Mouse (Mus musculus) neural tube, embryonic 11.5 days (tissue): Measurements from ENCODE around the gene Spata21. TPM values are rescaled to one million over a fixed set of nuclear protein-coding genes. Genes with fewer than 3 reads are reported as not detected.
A peak's percentile ranks its signal among the peaks of the same experiment; 100 is the strongest.
"Not testable (repeated sequence)": the region's sequence is repeated elsewhere in the genome, so short reads cannot be mapped to it uniquely, and the experiment has no call there.

Source experiments
- ATAC-seq: fragments of 200-750 bp; cut with Nextera tagmentation; 2 replicates; pipeline ENCODE4 v1.8.0; 2017; ENCODE audit warnings: moderate number of reproducible peaks, mild to moderate bottlenecking, moderate TSS enrichment, moderate library complexity; ENCODE audit not compliant: insufficient read depth, low FRiP score, low TSS enrichment
- DNase-seq: peaks from one replicate; pipeline ENCODE4 v3.0.0-alpha.2; 2015; ENCODE audit warnings: low spot score
- H3K27ac ChIP-seq: fragments of 300-500 bp; sonication (generic); 2 replicates; pipeline ENCODE4 v1.5.1; 2014; ENCODE audit warnings: low read depth, mild to moderate bottlenecking, low read length
- H3K27me3 ChIP-seq: fragments of 300-500 bp; sonication (generic); 2 replicates; pipeline ENCODE4 v1.6.1; 2014; ENCODE audit warnings: mild to moderate bottlenecking, low read length, mixed read lengths; ENCODE audit not compliant: control insufficient read depth, insufficient read depth
- H3K36me3 ChIP-seq: fragments of 300-500 bp; sonication (generic); 2 replicates; pipeline ENCODE4 v1.6.1; 2014; ENCODE audit warnings: mild to moderate bottlenecking, low read length, moderate library complexity, mixed read lengths; ENCODE audit not compliant: control insufficient read depth, insufficient read depth
- H3K4me1 ChIP-seq: fragments of 300-500 bp; sonication (generic); 2 replicates; pipeline ENCODE4 v1.6.1; 2014; ENCODE audit warnings: low read length, mixed read lengths; ENCODE audit not compliant: control insufficient read depth, insufficient read depth
- H3K4me2 ChIP-seq: fragments of 300-500 bp; sonication (generic); 2 replicates; pipeline ENCODE4 v1.6.1; 2014; ENCODE audit warnings: low read depth, mild to moderate bottlenecking, moderate library complexity
- H3K4me3 ChIP-seq: fragments of 300-500 bp; sonication (generic); 2 replicates; pipeline ENCODE4 v1.5.1; 2014; ENCODE audit warnings: low read depth, low read length
- H3K9ac ChIP-seq: fragments of 300-500 bp; sonication (generic); 2 replicates; pipeline ENCODE4 v1.6.1; 2014; ENCODE audit warnings: mild to moderate bottlenecking, low read length
- H3K9me3 ChIP-seq: fragments of 300-500 bp; sonication (generic); 2 replicates; pipeline ENCODE4 v1.6.1; 2016; ENCODE audit warnings: low read length; ENCODE audit not compliant: control insufficient read depth
- WGBS: fragments of 180-500 bp; shearing (Covaris S2); extraction: QIAGEN DNeasy Blood & Tissue Kit; methylation state at CpG from one replicate; pipeline ENCODE4 v1.1.7; 2014; 5-methylcytosine and 5-hydroxymethylcytosine counted together
- polyA plus RNA-seq: library from polyadenylated mRNA; unstranded; fragments of >200 nt; fragmentation: Nextera tagmentation; extraction: Ambion mirVana; gene quantifications from 2 replicates; pipeline ENCODE4 v1.2.1, GENCODE M21; 2014

Gene Spata21
- polyA plus RNA-seq, 1 experiment from 2014 or later: not detected

GRCm38 (mm10) chr4:141139116-141139970 is 51.2 kb downstream of the Spata21 start, which contains the start of gene Szrd1:
Gene Szrd1, minus strand, starts transcription at chr4:141139775.
- Histone ChIP-seq H3K27me3 (no peaks in the 10 kb centered on the region), H3K9ac (peak within 1 kb of the TSS; percentile 75), H3K4me2 (peak within 1 kb of the TSS; percentile 89), H3K4me3 (peak within 1 kb of the TSS; percentile 92), H3K36me3 (no peaks in the 10 kb centered on the region), H3K27ac (peak within 1 kb of the TSS; percentile 84), H3K4me1 (peaks cover 29% of the 10 kb centered on the region), H3K9me3 (no peaks in the 10 kb centered on the region)
- peak; percentile 100 for DNase-seq
- peak; percentile 94 for ATAC-seq
- WGBS: under 1% methylated on average over 63 of the region's 63 CpGs

DNA sequence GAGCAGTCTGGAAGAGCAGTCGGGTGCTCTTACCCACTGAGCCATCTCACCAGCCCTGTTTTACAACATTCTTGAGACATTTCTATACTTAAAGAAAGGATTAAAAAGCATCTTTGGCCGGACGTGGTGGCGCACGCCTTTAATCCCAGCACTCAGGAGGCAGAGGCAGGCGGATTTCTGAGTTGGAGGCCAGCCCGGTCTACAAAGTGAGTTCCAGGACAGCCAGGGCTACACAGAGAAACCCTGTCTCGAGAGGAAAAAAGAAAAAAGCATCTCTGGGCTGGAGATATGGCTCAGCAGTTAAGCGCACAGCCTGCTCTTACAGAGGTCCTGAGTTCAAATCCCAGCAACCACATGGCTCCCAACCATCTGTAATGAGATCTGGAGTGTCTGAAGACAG is 52.2 kb downstream of the Spata21 start:
- not testable (repeated sequence) for H3K9ac ChIP-seq, H3K36me3 ChIP-seq, H3K27ac ChIP-seq, DNase-seq, ATAC-seq, H3K4me2 ChIP-seq, H3K4me3 ChIP-seq, H3K9me3 ChIP-seq, H3K27me3 ChIP-seq
- H3K4me1 ChIP-seq: peaks cover 19% of the 10 kb centered on the region
- 91% methylated on average over 9 of the region's 9 CpGs for WGBS

DNA sequence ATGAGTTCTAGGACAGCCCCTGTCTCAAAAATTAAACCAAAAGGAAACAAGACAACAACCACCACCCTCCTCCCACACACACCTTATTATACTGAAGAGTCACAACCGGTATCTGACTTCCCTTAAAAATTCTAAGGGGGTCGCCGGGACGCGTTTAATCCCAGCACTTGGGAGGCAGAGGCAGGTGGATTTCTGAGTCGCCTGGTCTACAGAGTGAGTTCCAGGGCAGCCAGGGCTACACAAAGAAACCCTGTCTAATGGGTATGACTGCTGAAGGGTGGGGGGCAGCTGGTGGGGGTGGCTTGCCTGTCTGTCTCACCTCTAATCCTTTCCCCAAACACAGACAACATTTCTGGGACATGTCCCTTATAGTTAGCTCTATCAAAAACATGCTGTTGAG is 52.8 kb downstream of the Spata21 start:
- H3K4me1 ChIP-seq: peaks cover 18% of the 10 kb centered on the region
- WGBS: 92% methylated on average over 6 of the region's 6 CpGs
- H3K9me3 ChIP-seq: no peaks in the 10 kb centered on the region
- H3K4me2 ChIP-seq: no peak overlapping the region
- no peak overlapping the region for H3K27ac ChIP-seq
- H3K4me3 ChIP-seq: no peak overlapping the region
- H3K36me3 ChIP-seq: no peaks in the 10 kb centered on the region
- DNase-seq (no peak), ATAC-seq (no peak)
- no peak overlapping the region for H3K9ac ChIP-seq
- H3K27me3 ChIP-seq: no peaks in the 10 kb centered on the region

GRCm38 (mm10) chr4:141142285-141142811 is 54.2 kb downstream of the Spata21 start:
- Histone ChIP-seq H3K4me1 (peaks cover 11% of the 10 kb centered on the region; the same call in 1 of the 2 replicates), H3K36me3 (no peaks in the 10 kb centered on the region), H3K27me3 (no peaks in the 10 kb centered on the region), H3K9me3 (no peaks in the 10 kb centered on the region), H3K4me3 (no peak overlapping the region), H3K27ac (no peak overlapping the region), H3K9ac (no peak overlapping the region), H3K4me2 (no peak overlapping the region)
- 31% methylated on average over 9 of the region's 9 CpGs for WGBS
- DNase-seq: peak; percentile 61
- ATAC-seq: no peak

DNA sequence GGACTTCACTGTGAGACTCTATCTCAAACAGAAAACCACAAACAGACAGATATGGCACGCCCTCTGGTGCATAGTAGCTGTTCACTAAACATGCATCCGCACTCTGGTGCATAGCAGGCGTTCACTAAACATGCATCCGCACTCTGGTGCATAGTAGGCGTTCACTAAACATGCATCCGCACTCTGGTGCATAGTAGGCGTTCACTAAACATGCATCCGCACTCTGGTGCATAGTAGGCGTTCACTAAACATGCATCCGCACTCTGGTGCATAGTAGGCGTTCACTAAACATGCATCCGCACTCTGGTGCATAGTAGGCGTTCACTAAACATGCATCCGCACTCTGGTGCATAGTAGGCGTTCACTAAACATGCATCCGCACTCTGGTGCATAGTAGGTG is 57.0 kb downstream of the Spata21 start:
- DNase-seq, ATAC-seq: not testable (repeated sequence)

GRCm38 (mm10) chr4:141146491-141147033 is 58.4 kb downstream of the Spata21 start:
- no peaks in the 10 kb centered on the region for H3K27me3 ChIP-seq
- DNase-seq (no peak), ATAC-seq (no peak)
- H3K9me3 ChIP-seq: no peaks in the 10 kb centered on the region
- no peak overlapping the region for H3K27ac ChIP-seq
- no peak overlapping the region for H3K4me3 ChIP-seq
- peaks cover 15% of the 10 kb centered on the region for H3K4me1 ChIP-seq
- H3K36me3 ChIP-seq: no peaks in the 10 kb centered on the region
- no peak overlapping the region for H3K4me2 ChIP-seq
- WGBS: 96% methylated on average over 6 of the region's 6 CpGs
- no peak overlapping the region for H3K9ac ChIP-seq

More for the DNA sequence above, 57.0 kb downstream of the Spata21 start:
- H3K36me3 ChIP-seq, H3K4me3 ChIP-seq, H3K4me2 ChIP-seq, H3K9ac ChIP-seq, H3K9me3 ChIP-seq, H3K27me3 ChIP-seq, H3K27ac ChIP-seq: not testable (repeated sequence)
- peaks cover 15% of the 10 kb centered on the region for H3K4me1 ChIP-seq
- WGBS: 94% methylated on average over 8 of the region's 16 CpGs

DNA sequence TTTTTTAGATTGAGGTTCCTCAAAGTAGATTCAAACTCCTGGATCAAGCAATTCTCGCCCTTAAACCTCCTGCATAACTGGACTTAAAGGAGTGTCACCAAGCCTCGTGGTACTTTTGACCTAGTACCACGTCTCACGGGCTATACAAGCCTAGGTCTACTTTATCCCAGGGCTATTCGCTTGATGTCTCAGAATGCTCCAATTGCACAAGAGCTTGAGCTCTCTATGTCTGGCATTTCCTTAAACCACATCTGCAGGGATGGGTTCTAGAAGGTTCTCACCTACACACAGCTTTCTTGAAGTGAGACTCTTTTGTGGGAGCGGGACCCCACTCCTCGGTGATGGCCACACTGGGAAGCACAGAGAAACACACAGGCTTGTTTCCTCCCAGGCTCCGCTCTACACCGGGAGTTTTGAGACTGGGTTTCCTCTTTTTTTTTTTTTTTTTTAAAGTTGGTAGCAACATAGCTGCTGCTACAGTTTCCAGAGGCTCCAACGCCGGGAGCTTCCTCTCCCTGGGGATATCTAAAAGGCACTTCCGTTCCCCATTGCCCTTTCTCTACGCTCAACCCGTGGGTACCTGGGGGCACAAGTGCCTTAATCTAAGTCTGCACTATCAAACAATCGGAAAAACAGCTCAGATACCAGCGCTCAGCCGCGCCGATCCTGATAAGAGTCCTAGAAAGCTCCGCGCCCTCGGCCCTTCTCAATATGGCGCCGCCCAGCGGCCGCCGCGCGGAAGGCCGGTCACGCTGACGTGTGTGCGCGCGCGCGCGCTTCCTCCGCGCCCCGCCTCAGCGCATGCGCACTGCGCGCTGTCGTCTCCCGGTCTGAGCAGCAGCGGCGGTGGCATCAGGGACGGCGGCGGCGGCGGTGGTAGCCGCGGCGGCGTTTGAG is 59.2 kb downstream of the Spata21 start, which contains the start of gene Fbxo42:
Gene Fbxo42, plus strand, starts transcription at position 802 of the 897 bp plus-strand sequence.
- Histone ChIP-seq H3K27ac (peak within 1 kb of the TSS; percentile 81), H3K4me2 (peak within 1 kb of the TSS; percentile 65), H3K4me3 (peak within 1 kb of the TSS; percentile 92), H3K36me3 (no peaks in the 10 kb centered on the region), H3K9ac (peak within 1 kb of the TSS; percentile 94), H3K9me3 (no peaks in the 10 kb centered on the region), H3K27me3 (no peaks in the 10 kb centered on the region), H3K4me1 (peaks cover 15% of the 10 kb centered on the region)
- WGBS: 11% methylated on average over 51 of the region's 58 CpGs
- DNase-seq (peak; percentile 98), ATAC-seq (peak; percentile 36)
